Mouse (Mus musculus): Measurements from ENCODE around the gene Klhl12.
"Not testable (repeated sequence)": the region's sequence is repeated elsewhere in the genome, so short reads cannot be mapped to it uniquely, and the experiment has no call there.

Klhl12 gene

DNA sequence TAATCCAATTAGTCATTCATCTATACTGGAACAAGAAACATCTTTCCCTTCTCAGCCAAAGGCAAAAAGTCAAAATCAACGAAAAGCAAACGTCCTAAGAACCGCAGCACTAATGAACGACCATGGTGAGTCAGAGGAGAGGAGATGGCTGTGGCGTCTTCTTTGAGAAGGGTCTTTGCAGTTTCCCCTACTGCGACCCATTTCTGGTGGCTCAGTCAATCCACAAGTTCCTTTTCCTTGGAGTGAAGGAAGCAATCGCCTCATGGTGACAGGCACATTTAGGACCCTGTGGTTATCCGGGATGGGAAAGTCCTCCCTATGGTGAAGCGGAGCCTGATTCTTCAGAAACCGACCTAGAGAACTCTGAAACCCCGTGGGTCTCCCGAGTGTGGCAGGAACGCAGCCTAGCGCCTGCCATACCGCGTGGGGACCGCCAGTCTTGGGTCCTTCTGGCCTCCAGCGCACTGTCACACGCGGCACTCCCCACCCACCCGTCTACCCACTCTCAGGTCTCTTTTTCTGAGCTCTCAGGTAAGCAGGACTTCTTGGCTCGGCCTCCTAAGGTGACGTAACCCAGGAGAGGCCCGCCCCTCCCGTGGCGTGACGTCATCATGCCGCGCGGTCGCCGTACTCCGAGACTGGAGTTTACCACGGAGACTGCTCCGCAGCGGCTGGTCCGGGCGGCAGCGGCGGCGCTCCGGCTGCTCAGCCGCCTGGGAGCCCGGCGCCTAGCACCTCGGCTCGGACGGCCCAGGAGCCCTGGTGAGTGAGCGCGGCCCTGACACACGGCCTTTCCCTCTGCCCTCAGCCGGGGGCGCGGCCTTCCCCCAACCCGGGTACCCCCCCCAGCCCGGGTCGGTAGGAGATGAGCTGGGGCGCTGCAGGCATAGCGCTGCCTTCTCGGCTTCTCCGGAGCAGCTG is at the start of gene Klhl12:
Gene Klhl12 (plus strand): TSS at position 628 of the 921 bp plus-strand sequence.
- peak; percentile 98 for DNase-seq

DNA sequence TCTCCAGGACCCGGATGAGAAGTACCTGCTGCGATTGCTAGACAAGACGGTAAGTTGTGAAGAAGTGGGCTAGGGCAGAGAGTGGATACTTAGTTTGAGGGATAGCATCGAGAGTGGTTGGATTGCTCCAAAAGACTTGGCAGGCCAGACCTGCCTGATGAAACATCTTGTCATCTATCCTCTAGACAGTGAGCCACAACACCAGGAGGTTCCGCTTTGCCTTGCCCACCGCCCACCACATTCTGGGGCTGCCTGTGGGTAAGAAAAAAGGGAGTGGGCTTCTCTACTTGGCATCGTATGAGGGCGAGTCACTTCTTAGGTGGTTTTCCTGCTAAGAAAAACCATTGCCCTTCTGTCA is 48.9 kb upstream of the Klhl12 start:
- DNase-seq: no peak

DNA sequence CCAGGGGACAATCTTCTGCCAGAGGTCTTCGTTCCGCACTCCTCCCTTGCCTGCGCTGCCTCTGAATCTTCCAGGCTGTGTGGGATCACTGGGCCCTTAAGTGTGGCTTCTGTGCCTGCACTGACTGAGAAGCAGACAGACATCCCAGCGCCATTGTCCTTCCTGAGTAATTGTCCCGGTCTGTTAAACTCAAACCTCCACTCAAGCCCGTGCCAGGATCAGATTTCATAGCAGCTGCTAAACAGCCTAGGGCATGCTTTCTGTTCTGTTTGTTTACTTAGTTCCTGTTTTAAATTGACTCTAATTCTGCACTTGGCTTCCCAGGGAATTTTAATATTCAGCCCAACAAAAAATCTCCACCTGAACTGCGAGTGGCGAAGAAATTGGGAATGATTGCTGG is 47.3 kb upstream of the Klhl12 start:
- no peak for DNase-seq

DNA sequence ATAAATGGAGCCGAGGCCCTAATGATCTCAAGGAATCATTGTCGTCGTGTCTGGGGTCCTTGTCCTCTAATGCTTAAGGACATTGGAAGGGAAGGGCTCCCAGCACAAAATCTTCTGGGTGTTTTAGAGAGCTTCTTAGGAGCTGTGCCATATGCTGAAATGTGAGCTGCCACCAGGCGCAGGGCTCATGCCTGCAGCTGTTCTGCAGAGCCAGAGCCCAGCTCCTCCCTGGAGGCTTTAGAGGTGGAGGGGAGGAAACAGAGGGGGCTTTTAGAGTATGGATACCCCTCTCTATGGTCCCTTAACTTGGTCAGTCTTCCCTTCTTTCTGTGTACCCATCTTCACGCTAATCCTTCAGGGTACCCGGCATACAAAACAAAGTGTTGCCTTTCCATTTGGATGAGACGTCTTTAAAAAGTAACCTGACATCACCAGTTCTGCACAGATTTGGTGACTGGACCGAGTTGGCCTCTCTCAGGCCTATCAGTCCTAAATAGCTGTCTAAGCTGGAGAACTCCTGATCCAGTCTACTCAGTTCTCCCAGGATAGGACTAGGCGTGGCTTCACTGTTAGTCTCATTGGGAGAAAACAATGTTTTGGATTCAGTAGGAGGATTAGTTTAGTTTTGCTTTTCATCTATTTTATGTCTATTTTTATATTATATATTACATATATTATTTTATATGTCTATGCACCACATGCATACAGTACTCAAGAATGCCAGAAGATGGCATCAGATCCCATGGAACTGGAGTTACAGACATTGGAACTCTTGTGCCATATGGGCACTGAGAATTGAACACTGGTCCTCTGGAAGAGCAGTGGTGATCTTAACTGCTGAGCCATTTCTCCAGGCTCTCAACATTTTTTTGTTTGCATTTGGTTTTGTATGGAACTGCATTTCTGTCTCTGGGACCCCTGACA is 43.4 kb upstream of the Klhl12 start:
- DNase-seq: no peak

DNA sequence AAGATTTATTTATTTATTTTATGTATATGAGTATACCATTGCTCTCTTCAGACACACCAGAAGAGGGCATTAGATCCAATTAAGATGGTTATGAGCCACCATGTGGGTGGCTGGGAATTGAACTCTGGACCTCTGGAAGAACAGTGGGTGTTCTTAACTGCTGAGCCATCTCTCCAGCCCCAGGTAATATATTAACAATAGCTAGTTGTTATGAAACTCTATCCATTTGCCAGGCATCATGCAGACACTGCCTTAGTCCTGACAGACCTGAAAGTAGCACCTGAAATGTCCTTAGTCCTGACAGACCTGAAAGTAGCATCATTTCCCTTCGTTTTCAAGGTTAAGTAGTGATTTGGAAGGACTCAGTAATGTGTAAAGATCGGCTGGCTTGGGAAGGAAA is 41.3 kb upstream of the Klhl12 start:
- no peak for DNase-seq

DNA sequence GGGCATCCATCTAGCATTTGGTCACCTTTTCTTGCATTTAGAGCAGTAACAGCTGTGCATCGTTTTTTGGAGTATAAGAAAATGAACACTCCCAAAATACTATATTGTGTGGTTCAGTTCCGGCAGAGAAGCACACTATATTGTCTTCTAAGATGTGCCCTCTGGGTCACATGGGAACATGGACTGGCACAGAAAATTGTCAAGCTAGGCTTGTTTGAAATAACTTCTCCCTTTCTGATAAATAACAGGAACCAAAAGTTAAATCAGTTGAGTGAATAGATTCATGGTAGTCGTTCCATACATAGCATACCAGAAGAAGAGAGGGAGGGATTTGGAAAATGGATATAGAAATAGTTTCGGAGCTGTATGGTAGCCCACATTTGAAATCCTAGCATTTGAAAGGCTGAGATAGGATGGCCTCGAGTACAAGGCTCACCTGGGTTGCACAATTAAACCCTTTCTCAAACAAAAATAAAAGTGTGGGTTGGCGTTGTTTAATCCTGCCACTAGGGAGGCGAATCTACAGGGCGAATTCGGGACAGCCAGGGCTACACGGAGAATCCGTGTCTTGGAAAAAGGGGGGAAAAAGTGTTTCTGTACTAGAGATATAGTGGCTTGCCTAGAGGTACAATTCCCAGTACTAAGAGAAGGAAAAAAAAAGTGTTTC is 40.7 kb upstream of the Klhl12 start:
- DNase-seq: no peak

DNA sequence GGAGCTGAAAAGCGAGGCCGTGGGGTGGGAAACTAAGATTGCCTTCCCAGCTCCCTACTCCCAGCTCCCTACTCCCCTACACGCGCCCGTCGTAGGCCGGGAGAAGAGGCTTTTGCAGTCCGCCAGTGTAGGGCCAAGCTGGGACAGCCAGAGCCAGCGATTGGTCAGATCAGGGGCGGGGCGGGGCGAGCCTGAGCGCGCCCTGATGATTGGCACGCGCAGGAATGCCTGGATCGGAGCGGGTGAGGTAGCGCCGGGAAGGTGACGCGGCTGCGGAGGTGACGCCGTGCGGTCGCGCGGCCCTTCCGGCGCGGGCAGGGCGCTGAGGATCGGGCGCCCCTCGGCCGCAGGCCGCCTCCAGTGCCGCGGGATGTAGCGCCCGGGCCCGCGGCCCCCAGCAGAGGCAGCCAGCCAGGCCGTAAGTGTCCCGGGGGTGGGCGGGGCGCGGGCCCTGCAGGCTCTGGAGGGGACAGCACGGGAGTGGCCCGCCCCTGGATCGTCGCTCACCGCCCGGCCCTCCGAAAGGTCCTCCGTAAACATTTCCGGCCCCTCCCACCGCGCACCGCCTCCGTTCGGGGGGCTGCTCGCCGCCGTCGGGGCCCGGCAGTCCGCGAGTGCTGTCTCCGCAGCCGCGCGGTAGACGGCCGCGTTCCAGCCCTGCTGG is 40.0 kb upstream of the Klhl12 start, which contains the start of gene Adipor1:
Gene Adipor1 (plus strand): TSS at position 211 of the 664 bp plus-strand sequence.
- DNase-seq: peak; percentile 95

DNA sequence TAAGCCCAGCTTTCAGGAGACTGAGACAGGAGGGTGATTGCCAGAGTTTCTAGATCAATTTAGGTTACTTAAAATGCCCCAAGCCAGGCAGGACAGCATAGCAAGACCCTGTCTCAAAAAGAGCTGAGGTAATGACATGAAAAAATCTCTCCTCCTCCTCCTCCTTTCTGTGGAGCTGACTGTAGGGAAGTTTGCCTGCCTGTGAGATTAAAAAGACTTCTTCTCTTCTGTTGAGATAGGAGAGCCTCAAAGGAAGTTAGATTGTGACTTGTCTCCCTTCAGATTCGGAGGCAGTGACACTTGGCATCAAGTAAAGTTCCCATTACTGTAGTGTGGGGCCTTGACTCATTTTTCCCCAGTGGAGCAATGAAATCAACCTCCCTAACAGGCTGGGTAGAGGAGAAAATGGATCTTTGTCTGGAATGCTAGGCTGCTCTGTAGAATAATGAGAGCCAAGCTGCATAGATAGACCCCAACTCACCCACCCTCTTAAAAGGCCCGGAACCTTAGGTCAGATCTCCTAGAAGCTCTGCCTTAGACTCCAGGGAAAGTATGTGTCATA is 36.8 kb upstream of the Klhl12 start:
- DNase-seq: no peak

DNA sequence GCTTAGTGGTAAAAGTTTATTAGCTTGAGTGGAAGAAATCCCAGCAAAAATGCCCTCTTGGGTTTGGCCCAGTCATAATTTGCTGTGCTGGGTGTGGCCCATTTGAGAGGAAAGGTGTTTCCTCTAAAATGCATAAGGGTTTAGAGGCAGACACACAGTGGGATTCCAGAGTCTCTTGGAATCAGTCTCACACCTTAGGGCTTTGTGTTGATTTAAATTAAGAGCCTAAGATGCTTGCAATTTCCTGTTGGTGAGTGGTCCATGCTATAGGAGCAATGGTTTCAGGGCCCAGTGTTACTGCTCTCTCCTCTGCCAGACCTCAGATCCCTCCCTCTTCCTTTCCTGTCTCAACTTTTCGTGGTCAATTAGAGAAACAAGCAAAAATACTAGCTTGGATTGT is 36.2 kb upstream of the Klhl12 start:
- no peak for DNase-seq

DNA sequence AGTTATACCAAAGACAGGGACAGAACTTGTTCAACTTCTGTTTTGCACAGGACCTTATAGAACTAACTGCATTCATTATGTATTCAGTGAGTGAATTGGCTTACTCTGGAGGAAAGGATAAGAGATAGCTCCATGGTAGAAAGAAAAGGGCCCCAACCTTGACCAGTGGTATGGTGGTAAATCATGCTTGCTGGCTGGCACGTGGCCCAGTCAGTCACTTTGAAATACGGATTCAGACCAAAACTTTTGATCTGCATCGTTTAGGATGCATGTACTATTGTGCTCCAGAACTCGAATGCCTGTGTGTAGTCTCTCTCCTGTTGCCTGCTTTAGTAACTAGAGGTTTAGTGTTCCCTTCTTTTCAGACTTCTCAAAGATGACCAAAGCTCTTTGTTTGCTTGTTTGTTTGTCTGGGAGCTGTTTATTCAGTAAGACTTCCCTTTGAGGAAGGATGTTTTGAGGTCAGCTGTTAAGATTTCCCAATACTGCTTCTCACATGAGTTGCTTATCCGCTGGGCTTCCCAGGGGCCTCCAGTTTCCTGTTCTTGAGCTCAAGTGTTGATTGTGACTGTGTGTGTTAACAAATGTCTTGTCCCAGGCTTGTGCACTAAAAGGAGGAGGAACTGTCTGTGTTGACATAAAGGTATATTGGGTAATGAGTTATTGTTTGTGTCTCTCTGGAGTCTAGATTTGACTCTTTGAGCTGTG is 35.4 kb upstream of the Klhl12 start:
- no peak for DNase-seq

DNA sequence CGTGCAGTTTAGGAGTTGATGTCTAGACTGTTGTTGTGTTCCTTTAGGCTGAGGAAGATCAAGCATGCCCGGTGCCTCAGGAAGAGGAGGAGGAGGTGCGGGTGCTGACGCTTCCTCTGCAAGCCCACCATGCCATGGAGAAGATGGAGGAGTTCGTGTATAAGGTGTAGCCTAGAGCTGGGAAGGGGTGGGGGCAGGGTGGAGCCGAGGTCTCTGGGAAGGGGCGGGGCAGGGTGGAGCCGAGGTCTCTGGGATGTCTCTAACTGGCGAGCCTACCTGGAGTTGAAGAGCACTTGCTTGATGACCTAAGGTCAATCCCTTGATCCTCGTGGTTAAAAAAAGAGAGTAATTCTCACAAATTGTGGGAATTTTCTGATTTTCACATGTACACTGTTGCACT is 31.4 kb upstream of the Klhl12 start:
- no peak for DNase-seq

DNA sequence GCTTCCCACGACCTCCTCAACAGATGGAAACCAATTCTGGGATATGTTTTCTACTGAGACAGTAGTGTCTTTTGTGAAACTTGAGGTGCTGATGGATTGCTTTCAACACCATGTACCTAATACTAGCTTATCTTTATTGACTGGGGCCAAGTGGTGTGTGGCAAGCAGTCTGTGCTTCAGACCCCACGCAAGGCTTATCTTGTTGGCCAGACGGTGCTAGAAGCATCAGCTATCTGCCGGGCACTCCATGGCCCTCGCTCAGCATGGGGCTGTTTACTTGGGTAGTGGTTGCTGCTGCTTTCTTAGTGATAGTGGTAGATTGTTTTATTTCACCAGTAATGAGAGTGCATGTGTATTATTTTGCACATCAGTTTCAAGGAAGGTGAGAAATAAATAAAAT is 29.0 kb upstream of the Klhl12 start:
- no peak for DNase-seq

DNA sequence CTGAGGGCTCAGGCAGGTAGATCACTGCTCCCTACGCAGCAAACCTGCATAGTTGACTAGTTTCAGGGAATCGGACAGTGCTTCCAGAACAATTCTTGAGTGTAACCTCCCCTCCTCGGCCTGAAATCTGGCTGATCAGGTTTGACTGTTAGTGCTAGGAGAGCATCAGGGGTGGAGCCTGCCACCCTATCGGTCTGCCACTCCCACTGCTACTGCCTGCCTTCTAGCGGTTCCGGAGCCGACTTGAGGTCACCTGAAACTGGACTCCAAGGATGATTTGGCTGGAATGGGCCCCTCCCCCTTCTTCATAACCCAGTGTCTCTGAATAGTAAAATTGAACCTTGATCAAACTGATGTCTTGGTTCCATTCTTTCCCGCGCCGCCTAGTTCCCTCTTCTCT is 22.3 kb upstream of the Klhl12 start:
- no peak for DNase-seq

DNA sequence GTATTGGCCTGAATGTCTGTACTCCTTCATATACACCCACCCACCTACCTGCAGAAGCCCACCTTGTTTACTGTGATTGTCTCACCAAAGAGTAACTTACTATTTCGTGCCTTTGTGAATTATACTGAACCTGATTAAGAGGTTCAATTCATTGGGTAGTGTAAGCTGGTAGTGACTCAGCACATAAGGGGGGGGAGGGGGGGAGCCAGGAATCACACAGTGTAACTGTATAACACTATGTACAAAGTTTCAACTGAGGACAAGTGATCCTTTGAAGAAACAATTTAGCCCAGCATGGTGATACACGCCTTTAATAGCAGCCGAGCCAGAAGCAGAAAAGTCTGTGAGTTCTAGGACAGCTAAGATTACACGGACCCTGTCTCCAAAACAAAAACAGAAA is 21.9 kb upstream of the Klhl12 start:
- no peak for DNase-seq

DNA sequence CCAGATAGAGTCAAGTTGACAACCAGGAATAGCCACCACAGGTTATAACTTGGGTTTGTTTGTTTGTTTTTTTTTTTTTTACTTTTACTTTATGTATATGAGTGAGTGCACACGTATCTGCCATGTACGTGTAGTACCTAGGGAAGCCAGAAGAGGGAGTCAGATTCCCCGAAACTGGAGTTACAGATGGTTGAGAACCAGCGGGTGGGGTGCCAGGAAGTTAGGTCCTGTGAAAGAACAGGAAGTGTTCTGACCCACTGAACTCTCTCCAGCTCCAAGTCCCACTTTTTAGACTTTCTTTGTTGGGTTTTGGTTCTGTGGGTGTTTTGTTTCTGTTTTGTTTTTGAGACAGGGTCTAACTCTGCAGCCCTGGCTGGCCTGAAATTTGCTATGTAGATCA is 19.9 kb upstream of the Klhl12 start:
- DNase-seq: peak; percentile 33

DNA sequence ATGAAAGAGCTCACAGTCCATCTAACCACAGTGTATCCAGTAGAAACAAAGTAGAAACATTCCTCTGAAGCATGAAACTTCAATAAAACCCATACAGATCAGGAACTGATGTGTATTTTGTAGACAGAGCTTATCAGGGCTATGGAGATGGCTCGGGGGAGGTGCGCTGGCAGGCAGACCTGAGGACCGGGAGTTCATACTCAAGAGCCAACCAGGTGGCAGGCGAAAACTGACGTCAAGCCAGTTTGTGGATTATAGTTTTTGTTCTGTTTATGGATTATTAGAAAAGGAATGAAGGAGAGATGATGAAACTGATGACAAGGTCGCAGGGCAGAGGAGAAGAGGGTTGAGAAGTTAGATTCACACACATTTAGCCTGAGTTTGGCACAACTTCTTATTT is 14.9 kb upstream of the Klhl12 start:
- DNase-seq: no peak

DNA sequence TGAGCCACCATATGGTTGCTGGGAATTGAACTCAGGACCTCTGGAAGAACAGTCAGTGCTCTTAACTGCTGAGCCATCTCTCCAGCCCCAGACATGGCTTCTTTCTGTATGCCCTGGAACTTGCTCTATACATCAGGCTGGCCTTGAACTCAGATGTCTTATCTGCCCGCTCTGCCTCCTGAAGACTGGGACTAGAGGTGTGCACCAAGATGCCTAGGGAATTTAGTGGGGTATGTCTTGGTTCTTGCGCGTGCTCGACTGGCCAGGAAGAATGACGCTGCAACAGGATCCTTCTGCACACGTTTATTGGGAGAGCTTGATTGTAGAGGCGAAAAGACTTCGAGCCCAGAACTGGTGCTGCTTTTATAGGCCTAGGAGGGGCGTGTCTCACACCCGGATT is 13.6 kb upstream of the Klhl12 start:
- not testable (repeated sequence) for DNase-seq

DNA sequence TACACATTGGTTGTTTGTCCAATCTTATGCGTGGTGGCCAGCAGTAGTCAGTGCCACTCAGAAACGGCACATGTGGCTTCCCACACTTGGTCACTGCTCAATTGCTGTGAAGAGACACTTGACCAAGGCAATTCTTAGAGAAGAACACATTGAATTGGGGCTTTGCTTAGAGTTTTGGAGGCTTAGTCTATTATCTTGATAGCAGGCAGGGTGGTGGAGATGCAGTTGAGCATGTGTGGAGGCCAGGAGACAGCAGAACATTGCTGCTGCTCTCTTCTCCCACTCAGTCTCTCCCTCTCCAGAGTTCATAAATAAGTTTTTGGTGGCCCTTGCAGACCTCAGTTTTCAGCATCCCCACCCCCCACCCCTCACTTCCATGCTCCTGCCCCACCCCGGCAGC is 12.9 kb upstream of the Klhl12 start:
- no peak for DNase-seq

DNA sequence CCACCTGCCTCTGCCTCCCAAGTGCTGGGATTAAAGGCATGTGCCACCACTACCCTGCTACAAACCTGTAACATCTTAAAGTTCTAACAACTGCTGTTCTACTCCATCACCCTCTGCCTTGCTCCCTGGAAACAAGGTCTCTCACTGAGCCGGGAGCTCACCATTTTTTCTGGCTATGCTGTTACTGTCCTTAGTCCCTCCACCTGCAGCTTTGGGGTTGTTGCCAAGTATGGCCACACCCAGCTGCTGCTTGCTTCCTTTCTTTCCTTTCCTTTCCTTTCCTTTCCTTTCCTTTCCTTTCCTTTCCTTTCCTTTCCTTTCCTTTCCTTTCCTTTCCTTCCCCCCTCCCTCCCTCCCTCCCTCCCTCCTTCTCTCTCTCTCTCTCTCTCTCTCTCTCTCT is 12.0 kb upstream of the Klhl12 start:
- not testable (repeated sequence) for DNase-seq

DNA sequence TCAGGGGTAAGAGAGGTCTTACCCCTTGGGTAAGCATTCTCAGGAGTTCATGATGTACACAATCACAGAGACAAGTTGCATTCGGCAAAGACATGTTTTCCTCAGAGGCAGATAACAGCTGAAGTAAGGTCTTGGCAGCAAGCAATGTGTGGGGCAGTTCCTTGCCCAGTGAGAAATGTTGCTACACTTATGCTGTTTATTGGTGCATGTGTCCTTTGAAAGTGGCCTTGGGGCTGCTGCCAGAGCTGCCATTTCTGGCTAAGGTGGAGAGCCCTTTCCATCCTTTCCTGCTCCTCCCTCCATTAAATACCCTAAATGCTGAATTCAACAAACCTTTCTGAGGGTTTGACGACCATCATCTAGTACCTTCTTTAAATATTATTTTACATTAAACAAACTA is 9.9 kb upstream of the Klhl12 start:
- DNase-seq: no peak

DNA sequence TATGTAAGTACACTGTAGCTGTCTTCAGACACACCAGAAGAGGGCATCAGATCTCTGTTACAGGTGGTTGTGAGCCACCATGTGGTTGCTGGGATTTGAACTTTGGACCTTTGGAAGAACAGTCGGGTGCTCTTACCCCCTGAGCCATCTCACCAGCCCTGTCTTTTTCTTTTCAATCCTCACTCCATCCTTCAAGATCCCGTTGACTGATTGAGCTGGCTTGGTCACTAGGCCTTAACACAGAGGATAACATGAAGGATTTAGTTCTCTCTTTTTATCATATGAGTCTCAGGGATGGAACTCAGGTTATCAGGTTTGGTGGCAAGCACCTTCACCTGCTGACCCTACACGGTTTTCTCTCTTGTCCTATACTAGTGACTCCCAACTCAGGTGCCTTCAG is 6.8 kb upstream of the Klhl12 start:
- DNase-seq: not testable (repeated sequence)

DNA sequence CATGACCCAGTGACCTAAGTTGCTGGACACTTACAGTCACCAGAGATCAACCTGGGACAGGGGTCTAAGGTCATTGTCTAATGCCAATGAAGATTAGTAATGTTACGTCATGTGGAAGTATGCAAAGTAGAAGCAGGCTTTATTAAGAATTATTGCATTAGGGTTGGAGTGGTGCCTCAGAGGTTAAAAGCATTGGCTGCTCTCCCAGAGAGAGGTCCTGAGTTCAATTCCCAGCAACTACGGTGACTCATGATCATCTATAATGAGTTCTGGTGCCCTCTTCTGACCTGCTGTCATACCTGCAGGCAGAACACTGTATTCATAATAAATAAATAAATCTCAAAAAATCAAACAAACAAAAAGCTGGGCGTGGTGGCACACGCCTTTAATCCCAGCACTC is 5.1 kb upstream of the Klhl12 start:
- no peak for DNase-seq

Measured in thymus, postnatal 25 days (tissue).